Mouse (Mus musculus) left cerebral cortex, adult 8-10 months (tissue): ENCODE data around the gene Adgrb3. TPM values are rescaled to one million over a fixed set of nuclear protein-coding genes. Genes with fewer than 3 reads are reported as not detected.

ENCODE experiments used
- DNase-seq, 2 experiments: peaks; one replicate each; pipeline ENCODE4 v3.0.0; 2022; ENCODE audit warnings: low spot score in 2 of 2
- total RNA-seq, 4 experiments: library from RNA; stranded (reverse); gene quantifications; 2 replicates each; pipeline ENCODE4 v1.2.4; 2022

Adgrb3 gene
- total RNA-seq, 4 experiments from 2014 or later = 96.1 to 108 (median 99.1) TPM

- no peak for DNase-seq
These were observed 519.4 kb downstream of the Adgrb3 start for GRCm38 (mm10) chr1:25310066-25310465.

- peak in 1 of 2 experiments; percentile 11 for DNase-seq
These were observed 548.0 kb downstream of the Adgrb3 start for GRCm38 (mm10) chr1:25281471-25281870.

- DNase-seq = no peak
These were observed 578.9 kb downstream of the Adgrb3 start for GRCm38 (mm10) chr1:25250562-25250961.

- DNase-seq = no peak
These were observed 587.1 kb downstream of the Adgrb3 start for GRCm38 (mm10) chr1:25242436-25242835.

GRCm38 (mm10) chr1:25229245-25229750 lies 600.2 kb downstream of the Adgrb3 start:
- DNase-seq = peak in 1 of 2 experiments; percentile 47

- peak; percentile 56 to 60 for DNase-seq
These were observed 600.9 kb downstream of the Adgrb3 start for GRCm38 (mm10) chr1:25228381-25229244.

GRCm38 (mm10) chr1:25227880-25228279 lies 601.6 kb downstream of the Adgrb3 start:
- DNase-seq = no peak

- DNase-seq = no peak
These were observed 624.9 kb downstream of the Adgrb3 start for GRCm38 (mm10) chr1:25204636-25205035.

- DNase-seq = no peak
These were observed 630.1 kb downstream of the Adgrb3 start for GRCm38 (mm10) chr1:25199392-25199791.

- DNase-seq = no peak
These were observed 637.5 kb downstream of the Adgrb3 start for GRCm38 (mm10) chr1:25191986-25192385.

GRCm38 (mm10) chr1:25189261-25189660 lies 640.2 kb downstream of the Adgrb3 start:
- DNase-seq = no peak

- DNase-seq = no peak
These were observed 643.6 kb downstream of the Adgrb3 start for GRCm38 (mm10) chr1:25185909-25186308.

- no peak for DNase-seq
These were observed 647.6 kb downstream of the Adgrb3 start for GRCm38 (mm10) chr1:25181881-25182280.

- DNase-seq = no peak
These were observed 648.9 kb downstream of the Adgrb3 start for GRCm38 (mm10) chr1:25180615-25181014.

GRCm38 (mm10) chr1:25179860-25180582 lies 649.5 kb downstream of the Adgrb3 start:
- DNase-seq = peak in 1 of 2 experiments; percentile 64

GRCm38 (mm10) chr1:25178347-25179130 lies 651.0 kb downstream of the Adgrb3 start:
- DNase-seq = no peak

GRCm38 (mm10) chr1:25167120-25167519 lies 662.4 kb downstream of the Adgrb3 start:
- DNase-seq = no peak

GRCm38 (mm10) chr1:25166036-25166796 lies 663.3 kb downstream of the Adgrb3 start:
- DNase-seq = peak in 1 of 2 experiments; percentile 80

- DNase-seq = no peak
These were observed 665.9 kb downstream of the Adgrb3 start for GRCm38 (mm10) chr1:25163561-25163960.

- DNase-seq = peak in 1 of 2 experiments; percentile 46
These were observed 683.3 kb downstream of the Adgrb3 start for GRCm38 (mm10) chr1:25146206-25146605.
